Mouse (Mus musculus): Measurements from ENCODE around the gene Mib2. TPM values are rescaled to one million over a fixed set of nuclear protein-coding genes. Genes with fewer than 3 reads are reported as not detected.
"Not testable (repeated sequence)": the region's sequence is repeated elsewhere in the genome, so short reads cannot be mapped to it uniquely, and the experiment has no call there.

Gene Mib2
- total RNA-seq, 2 experiments from 2014 or later = 16.1 to 16.8 TPM

GRCm38 (mm10) chr4:155672082-155672481 lies 3.1 kb upstream of the Mib2 start:
- no peak for DNase-seq (ENCODE audit: low spot score)

GRCm38 (mm10) chr4:155670236-155670635 lies 1.2 kb upstream of the Mib2 start:
- not testable (repeated sequence) for DNase-seq (ENCODE audit: low spot score)

- DNase-seq (ENCODE audit: low spot score) = no peak
Measured at GRCm38 (mm10) chr4:155669598-155670075, 639 bp upstream of the Mib2 start.

- no peak for DNase-seq (ENCODE audit: low spot score)
Measured at GRCm38 (mm10) chr4:155666903-155667302, 2.1 kb downstream of the Mib2 start.

GRCm38 (mm10) chr4:155660641-155661040 lies 8.4 kb downstream of the Mib2 start:
- DNase-seq (ENCODE audit: low spot score) = no peak

- DNase-seq (ENCODE audit: low spot score) = no peak
Measured at GRCm38 (mm10) chr4:155658961-155659360, 10.0 kb downstream of the Mib2 start.

- no peak for DNase-seq (ENCODE audit: low spot score)
Measured at GRCm38 (mm10) chr4:155656214-155656751, 12.7 kb downstream of the Mib2 start.

- DNase-seq (ENCODE audit: low spot score) = no peak
Measured at GRCm38 (mm10) chr4:155654456-155655298, 14.3 kb downstream of the Mib2 start.

- no peak for DNase-seq (ENCODE audit: low spot score)
Measured at GRCm38 (mm10) chr4:155654183-155654455, 14.9 kb downstream of the Mib2 start.

GRCm38 (mm10) chr4:155653451-155654182 lies 15.4 kb downstream of the Mib2 start:
- DNase-seq (ENCODE audit: low spot score) = no peak

GRCm38 (mm10) chr4:155653086-155653450 lies 15.9 kb downstream of the Mib2 start, which contains the start of gene Mmp23:
Gene Mmp23, minus strand, starts transcription at chr4:155653384.
- DNase-seq (ENCODE audit: low spot score) = peak; percentile 36

- DNase-seq (ENCODE audit: low spot score) = no peak
Measured at GRCm38 (mm10) chr4:155652283-155653085, 16.5 kb downstream of the Mib2 start.

- DNase-seq (ENCODE audit: low spot score) = no peak
Measured at GRCm38 (mm10) chr4:155651553-155652269, 17.3 kb downstream of the Mib2 start.

GRCm38 (mm10) chr4:155649355-155649754 lies 19.6 kb downstream of the Mib2 start:
- DNase-seq (ENCODE audit: low spot score) = no peak

GRCm38 (mm10) chr4:155645721-155646120 lies 23.3 kb downstream of the Mib2 start:
- no peak for DNase-seq (ENCODE audit: low spot score)

GRCm38 (mm10) chr4:155645308-155645707 lies 23.7 kb downstream of the Mib2 start, which contains the start of gene Gm10563:
Gene Gm10563, minus strand, starts transcription at chr4:155645408.
- DNase-seq (ENCODE audit: low spot score) = not testable (repeated sequence)

GRCm38 (mm10) chr4:155643531-155643930 lies 25.5 kb downstream of the Mib2 start:
- no peak for DNase-seq (ENCODE audit: low spot score)

GRCm38 (mm10) chr4:155635766-155636499 lies 33.1 kb downstream of the Mib2 start:
- no peak for DNase-seq (ENCODE audit: low spot score)

GRCm38 (mm10) chr4:155630267-155630666 lies 38.7 kb downstream of the Mib2 start:
- no peak for DNase-seq (ENCODE audit: low spot score)

Measured in gastrocnemius, adult 18-20 months (tissue).